Mouse (Mus musculus) urinary bladder, adult 2 months (tissue): ENCODE data around the gene Mphosph10. TPM values are rescaled to one million over a fixed set of nuclear protein-coding genes. Genes with fewer than 3 reads are reported as not detected.

Source experiments
- DNase-seq: peaks from one replicate; pipeline ENCODE4 v3.0.0; 2022; ENCODE audit warnings: low spot score
- polyA plus RNA-seq: library from polyadenylated mRNA; depleted of rRNA; stranded (reverse); fragments of >200 nt; gene quantifications from 2 replicates; pipeline ENCODE4 v1.2.3, GENCODE M21; 2012; rRNA removed

Mphosph10 gene
- 13.4 and 14.1 TPM in 2 replicates for polyA plus RNA-seq

GRCm38 (mm10) chr7:64392122-64392818 is at the start of gene Mphosph10, which contains the start of gene Mcee:
Gene Mphosph10, minus strand, starts transcription at chr7:64392268.
Gene Mcee, plus strand, starts transcription at chr7:64392607.
- peak; percentile 88 for DNase-seq

- no peak for DNase-seq
These were observed 48.5 kb upstream of the Mphosph10 start for GRCm38 (mm10) chr7:64440519-64440918.

GRCm38 (mm10) chr7:64439595-64440518 is 47.8 kb upstream of the Mphosph10 start:
- DNase-seq = no peak

- DNase-seq = no peak
These were observed 32.8 kb upstream of the Mphosph10 start for GRCm38 (mm10) chr7:64424861-64425260.

- DNase-seq = no peak
These were observed 11.9 kb upstream of the Mphosph10 start for GRCm38 (mm10) chr7:64403989-64404388.

- DNase-seq = no peak
These were observed 10.4 kb upstream of the Mphosph10 start for GRCm38 (mm10) chr7:64402452-64402851.

GRCm38 (mm10) chr7:64400725-64401124 is 8.7 kb upstream of the Mphosph10 start:
- no peak for DNase-seq

GRCm38 (mm10) chr7:64392819-64393151 is 717 bp upstream of the Mphosph10 start:
- no peak for DNase-seq

- DNase-seq = no peak
These were observed 589 bp downstream of the Mphosph10 start for GRCm38 (mm10) chr7:64391479-64391878.

GRCm38 (mm10) chr7:64373830-64374562 is 18.1 kb downstream of the Mphosph10 start, which contains the start of gene Fan1:
Gene Fan1, minus strand, starts transcription at chr7:64374095.
- peak; percentile 77 for DNase-seq

GRCm38 (mm10) chr7:64373147-64373829 is 18.8 kb downstream of the Mphosph10 start:
- DNase-seq = no peak

GRCm38 (mm10) chr7:64371940-64372878 is 19.9 kb downstream of the Mphosph10 start:
- no peak for DNase-seq

GRCm38 (mm10) chr7:64369841-64370240 is 22.2 kb downstream of the Mphosph10 start:
- no peak for DNase-seq

- no peak for DNase-seq
These were observed 26.2 kb downstream of the Mphosph10 start for GRCm38 (mm10) chr7:64365863-64366262.

- DNase-seq = no peak
These were observed 31.5 kb downstream of the Mphosph10 start for GRCm38 (mm10) chr7:64360586-64360945.

GRCm38 (mm10) chr7:64359943-64360585 is 32.0 kb downstream of the Mphosph10 start:
- DNase-seq = no peak

GRCm38 (mm10) chr7:64358666-64359065 is 33.4 kb downstream of the Mphosph10 start:
- DNase-seq = no peak

- DNase-seq = no peak
These were observed 34.7 kb downstream of the Mphosph10 start for GRCm38 (mm10) chr7:64357405-64357804.

- DNase-seq = no peak
These were observed 35.4 kb downstream of the Mphosph10 start for GRCm38 (mm10) chr7:64356661-64357060.

GRCm38 (mm10) chr7:64354206-64354605 is 37.9 kb downstream of the Mphosph10 start:
- DNase-seq = no peak
